Mouse (Mus musculus): ENCODE results near the gene Btnl10.

GRCm38 (mm10) chr11:58894456-58894855, 23.3 kb upstream of the Btnl10 start:
- no peak for TF ChIP-seq CTCF (IDR thresholded peaks at IDR 0.05; ENCODE audit: low read depth)
- no peak for TF ChIP-seq EP300 (IDR thresholded peaks at IDR 0.05; ENCODE audit: low read depth)
